Mouse (Mus musculus): ENCODE results near the gene Apip.

Apip gene

DNA sequence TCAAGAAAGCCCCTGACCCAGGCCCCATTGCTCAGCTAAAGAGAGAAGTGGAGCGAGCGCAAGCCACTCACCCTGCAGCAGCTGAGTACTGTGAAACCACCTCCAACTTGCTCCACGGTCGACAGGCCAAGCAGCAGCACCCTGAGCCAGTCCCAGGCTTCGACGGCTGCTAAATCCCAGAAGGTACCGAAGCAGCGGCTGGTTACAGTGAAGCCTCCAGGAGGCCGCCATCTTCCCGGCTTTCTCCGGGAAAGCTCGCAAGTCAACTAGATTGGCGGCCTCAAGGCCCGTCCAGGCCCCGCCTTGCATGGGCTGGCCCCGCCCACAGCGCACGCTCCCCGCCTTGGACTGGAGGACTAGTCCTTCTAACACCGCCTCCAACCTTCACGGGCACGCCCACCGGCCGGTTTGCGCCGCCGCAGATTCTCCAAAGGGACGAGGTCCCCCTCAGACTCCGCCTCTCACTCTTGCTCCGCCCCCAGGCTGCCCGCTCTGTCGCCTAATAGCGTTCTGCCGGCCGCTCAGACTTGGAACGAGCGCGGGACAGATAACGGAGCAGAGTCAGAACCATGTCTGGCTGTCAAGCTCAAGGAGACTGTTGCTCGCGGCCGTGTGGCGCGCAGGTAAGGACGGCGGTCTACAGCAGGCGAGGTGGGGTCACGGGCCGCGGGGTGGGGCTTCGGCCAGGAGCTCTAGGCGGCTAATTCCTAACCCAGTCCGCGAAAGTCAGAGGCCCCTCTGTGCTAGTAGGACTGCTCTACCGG lies at the start of gene Apip, which contains the start of gene Pdhx:
Gene Apip, plus strand, starts transcription at position 457 of the 764 bp plus-strand sequence.
Gene Pdhx, minus strand, starts transcription at position 295 of the 764 bp plus-strand sequence.
- peak; percentile 95 for DNase-seq (ENCODE audit: low read depth, low spot score)

DNA sequence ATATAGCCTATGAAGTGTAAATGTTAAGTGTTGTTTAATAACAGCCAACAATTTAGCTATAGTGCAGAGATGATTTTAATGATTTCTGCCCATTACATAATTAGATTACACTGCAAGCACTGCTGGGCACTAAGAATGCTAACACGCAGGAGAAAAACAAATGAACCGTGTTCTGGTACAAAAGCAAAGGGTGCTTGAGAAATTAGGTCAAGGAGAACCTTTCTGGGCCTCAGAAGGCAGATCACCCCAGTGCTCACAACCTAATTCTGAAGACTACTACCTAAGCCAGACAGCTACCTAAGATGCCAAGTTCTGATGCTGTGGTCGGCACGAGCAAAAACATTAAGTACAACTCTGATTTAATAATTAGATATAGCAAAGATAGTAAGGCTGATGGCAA lies 35.6 kb upstream of the Apip start:
- DNase-seq (ENCODE audit: low read depth, low spot score), result no peak

DNA sequence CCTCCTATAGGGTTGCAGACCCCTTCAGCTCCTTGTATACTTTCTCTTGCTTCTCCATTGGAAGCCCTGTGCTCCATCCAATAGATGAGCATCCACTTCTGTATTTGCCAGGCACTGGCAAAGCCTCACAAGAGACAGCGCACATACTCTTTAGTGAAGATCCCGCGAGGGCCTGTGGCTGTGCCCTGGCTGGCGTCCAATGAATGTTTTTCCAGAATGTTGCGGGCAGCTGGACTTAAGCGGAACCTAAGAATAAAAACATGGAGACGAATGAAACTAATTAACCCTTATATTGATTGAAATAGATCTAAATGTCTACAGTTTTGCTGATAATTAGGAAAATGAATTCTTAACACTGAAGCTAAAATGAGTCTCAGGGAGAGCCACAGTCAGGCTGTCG lies 32.6 kb upstream of the Apip start:
- DNase-seq (ENCODE audit: low read depth, low spot score), result no peak

DNA sequence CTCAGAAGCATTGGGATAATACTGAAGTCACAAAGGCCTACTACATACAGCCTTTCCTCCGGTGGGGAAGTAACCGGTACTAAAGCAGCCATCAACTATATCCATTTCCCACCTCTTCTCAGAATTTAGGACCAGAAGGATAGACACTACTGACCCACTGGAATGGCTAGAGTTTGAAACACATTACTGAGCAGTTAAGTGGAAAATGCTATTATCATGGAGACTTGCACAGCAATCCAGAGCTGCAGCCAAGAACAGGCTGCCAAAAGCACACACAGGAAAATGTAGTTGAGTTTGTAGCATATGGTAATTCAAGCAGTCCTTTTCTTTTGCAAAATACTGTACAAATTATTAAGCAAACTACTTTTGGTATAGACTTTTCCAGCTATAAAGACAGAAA lies 28.2 kb upstream of the Apip start:
- DNase-seq (ENCODE audit: low read depth, low spot score), result no peak

DNA sequence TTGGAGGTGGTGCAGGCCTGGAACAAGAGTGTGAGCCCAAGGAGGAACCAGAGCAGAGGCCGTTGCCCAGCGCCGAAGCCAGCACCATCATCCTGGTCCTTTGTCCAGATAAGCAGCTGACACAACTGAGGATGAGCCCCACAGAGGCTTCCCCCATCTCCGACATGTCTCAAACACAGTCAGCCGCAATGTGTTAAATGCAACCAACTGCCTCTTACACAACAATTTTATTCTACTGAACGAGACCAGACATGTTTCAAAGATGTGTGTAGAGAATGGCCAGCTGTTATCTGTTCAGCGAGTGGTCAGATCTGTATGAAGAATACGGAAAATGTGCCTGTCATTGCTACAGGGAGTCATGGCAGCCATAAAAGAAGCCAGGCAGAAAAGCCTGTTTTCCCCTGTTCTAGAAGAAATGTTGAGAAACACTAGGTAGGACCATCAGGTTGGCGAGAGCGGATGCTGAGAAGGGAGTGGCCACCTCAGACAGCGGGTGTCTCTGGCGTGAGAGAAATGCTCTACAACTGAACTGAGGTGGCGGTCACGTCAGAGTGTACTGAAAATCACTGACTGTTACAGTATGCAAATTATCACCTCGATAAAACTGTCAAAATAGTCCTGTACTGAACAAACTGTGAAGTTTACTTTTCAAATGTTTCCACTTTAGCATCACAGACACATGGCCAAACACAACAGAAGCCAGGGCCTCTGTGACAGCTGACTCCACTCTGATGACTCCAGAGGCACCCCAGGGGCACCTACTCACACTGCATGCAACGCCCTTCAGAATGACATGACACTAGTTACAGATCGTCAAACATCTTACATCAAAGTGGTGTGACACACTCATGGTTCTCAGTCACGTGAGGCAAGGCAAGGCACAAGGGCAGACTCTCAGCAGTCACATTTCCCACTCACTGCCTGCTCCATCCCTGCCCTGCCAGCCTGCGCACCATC lies 21.3 kb upstream of the Apip start:
- no peak for DNase-seq (ENCODE audit: low read depth, low spot score)

DNA sequence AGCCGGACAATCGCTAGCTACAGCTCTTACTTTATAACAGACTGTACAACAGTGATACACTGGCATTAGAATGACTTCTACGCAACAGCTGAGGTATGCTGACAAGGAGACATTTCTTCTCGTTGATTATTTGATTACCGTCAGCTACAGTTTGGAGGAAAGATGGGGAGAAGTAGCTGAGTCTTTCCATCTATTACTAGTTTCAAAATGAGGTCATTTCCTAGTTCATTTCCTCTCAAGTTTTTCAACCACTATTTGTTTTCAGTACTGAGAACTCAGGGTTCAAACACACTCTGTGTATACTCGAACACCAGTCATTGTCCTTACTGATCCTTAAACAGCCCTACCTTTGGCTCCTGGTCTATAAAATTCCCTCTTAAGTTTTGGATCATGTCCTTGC lies 17.7 kb upstream of the Apip start:
- DNase-seq (ENCODE audit: low read depth, low spot score), result no peak

DNA sequence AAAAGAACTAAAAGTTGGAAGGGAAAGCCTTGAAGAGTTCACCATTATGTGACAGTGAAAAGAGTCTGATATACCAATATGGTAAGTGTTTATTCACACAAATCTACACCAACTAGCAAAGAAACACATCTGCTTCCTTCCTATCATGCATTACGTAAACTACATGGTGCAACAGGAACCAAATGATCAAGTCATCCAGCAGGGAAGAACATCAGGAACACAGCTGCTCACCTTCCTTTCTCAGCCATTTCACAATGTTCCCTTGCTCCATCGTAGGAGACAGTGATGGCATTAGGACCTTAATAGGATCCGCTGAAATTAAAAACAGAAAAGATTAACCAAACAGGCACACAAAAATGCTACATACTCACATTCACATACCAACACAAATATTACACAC lies 15.2 kb upstream of the Apip start:
- DNase-seq (ENCODE audit: low read depth, low spot score), result no peak

DNA sequence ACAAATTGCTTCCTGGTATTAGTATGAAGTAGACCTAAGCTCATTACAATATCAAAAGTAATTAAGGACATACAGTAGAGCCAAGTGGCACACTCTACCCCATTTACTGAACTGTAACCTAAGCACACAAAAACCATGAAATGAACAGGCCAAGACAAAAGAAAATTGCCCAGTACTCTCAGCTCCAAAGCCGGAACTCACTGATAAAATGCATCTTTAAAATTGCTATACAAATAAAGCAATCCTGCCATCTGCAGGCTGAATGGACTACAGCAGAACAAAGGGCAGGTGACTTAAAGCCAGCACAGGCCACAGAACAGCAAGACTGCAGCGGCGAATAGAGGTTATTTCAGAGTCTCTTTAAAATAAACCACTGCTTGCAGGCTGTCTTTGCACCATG lies 10.6 kb upstream of the Apip start:
- no peak for DNase-seq (ENCODE audit: low read depth, low spot score)

DNA sequence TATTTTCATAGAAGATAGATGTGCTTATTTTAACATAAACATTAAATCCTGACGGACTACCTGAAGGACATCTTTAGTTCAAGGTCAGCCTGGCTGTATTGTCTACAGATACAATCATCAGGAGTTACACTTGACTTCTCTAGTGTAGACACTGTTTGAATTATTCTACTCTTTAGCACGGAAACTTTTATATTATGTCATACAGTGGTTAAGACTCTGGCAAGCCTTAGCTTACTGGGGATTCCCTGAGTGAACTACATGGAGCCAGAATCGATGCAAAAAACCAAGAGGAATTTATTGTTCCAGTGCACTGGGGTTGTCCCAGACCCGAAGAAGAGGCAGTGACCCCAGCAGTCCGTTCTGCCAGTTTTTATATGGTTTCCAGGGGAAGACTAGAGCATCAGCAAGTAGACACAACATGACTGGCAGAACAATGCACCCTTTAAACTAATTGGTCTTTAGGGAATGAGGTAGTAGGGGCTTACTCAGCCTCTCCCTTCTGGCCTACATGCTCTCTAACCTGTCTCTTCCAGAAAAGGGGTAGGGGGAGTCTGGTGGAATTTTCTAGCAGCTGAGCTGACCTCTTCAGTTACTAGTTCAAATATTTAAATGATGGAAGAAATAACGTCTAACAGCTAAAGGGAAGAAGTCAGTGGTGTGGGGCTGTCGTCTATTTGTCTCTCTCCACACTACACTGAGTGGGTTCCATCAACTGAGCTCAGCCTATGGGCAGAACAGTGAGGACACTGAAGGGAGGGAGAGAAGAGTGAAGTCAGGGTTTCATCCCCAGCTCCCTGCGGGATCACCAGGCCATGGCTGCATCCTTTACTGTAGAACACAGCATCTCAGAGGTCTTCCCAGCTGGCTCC lies 6.6 kb upstream of the Apip start:
- DNase-seq (ENCODE audit: low read depth, low spot score), result no peak

DNA sequence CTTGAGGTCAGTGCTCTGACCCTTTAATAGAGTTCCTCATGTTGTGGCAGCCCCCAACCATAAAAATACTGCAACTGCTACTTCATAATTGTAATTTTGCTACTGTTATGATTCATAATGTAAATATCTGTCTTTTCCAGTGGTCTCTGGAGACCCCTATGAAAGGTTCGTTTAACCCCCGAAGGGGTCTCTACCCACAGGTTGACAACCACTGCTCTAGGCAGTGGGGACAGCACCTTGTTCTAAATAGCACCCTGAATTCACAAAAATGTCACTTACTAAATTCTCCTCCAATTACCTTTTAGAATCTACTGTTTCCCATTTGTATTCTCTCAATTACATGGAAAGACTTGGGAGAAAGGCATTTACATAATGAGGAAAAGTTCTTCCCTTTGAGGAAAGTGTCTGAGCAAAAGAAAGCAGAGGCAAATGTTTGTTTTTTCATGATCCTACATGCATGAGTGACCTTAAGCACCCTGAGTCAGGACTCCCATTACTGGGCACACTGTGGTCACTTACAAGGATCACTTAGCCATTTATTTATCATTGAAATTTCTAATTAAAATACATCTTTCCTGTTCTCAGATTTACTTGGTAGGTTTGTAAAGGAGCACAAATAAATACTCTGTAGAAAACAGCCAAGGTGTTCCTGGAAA lies 5.8 kb upstream of the Apip start:
- no peak for DNase-seq (ENCODE audit: low read depth, low spot score)

DNA sequence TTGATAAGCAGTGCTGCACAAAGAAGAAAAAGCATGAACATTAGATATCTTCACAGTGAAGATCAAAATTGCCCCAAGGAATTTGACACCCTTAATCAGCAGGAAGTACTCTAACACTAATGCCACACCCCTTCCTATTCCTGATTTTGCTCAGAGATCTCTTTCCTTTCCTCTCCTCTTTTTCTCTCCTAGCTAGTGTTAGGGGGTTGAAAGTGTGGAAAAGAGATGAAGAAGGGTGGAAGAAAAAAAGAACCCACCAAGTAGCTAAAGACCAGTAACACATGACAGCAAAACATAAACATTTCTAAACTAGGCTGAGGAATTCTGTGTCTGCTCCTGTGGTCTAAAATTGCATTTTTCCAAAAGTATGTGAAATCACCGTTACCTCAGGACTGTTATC lies 4.9 kb upstream of the Apip start:
- no peak for DNase-seq (ENCODE audit: low read depth, low spot score)

DNA sequence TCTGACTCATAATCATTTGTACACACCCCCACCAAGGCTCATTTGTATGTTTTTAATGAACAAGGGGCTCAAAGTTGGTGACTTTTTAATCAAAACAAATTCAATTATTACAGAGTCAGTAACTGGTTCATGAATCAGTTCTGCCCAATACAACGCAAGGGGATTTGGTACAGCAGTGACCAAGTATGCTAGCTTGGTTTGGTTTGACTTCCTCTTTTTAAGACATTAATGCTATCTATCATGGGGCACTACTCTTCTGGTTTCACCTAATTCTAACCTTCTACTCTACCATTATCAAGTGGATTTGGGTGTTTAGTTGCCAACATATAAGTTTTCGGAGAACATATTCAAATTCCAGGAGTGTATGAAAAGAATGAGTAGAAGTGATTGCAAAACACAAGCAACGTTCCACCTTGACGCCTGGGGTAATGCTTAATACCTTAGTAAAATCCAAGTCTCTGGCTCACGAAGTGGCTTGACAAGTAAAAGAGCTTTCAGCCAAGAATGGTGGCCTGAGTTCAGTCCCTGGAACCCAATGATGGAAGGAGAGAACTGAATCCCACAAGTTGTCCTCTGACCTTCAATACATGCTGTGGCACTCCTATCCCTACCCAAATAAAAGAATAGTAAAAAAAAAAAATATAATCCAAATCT lies 3.6 kb upstream of the Apip start:
- DNase-seq (ENCODE audit: low read depth, low spot score), result no peak

DNA sequence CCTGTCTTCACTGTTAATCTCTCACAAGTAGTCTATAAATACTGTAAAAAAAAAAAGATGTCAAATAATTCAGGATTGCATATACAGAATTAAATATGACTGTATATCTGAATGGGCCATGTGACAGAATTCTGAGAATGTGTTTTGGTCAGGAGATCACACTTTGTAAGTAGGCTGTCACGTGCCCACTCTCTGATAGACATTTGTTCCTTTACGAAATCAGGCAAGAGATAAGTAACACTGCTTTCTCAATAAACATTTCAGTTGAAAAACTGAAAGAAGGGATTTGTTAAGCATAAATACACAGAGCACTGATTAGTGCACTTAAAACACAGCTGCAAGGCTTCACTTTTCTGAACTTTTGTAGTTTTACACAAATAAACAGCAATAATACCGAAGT lies 2.9 kb upstream of the Apip start:
- no peak for DNase-seq (ENCODE audit: low read depth, low spot score)

DNA sequence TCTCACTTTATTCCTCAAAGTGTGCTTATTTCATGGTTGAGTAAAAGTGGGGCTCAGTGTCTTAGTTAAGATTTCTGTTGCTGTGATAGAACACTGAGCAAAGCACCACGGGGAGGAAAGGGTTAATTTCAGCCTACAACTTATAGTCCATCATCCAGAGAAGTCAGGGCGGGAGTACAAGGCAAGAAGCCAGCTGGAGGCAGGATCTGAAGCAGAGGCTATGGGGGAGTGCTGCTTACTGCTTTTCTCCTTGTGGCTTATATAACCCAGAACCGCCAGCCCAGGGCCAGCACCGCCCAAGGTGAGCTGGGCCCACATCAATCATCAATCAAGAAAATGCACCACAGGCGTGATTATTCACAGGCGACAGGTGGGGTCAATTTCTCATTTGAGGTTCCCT lies 7.6 kb downstream of the Apip start:
- no peak for DNase-seq (ENCODE audit: low read depth, low spot score)

DNA sequence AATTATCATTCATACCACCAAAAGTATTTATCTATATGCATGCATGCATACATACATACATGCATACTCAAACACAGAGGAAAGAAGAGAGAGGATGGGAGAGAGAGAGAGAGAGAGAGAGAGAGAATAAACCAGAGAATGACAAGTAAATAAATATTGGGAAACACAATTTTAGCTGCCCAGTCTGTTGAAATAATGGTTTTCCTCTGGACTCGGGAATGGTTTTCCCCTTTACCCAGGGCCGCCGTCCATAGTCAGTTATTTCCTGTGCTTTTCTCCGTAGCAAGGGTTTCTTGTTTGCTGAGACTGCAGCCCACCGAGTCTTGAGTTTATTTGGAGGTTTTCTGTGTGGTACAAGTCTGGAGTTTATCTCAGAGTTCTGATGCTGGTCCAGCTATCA lies 8.2 kb downstream of the Apip start:
- no peak for DNase-seq (ENCODE audit: low read depth, low spot score)

DNA sequence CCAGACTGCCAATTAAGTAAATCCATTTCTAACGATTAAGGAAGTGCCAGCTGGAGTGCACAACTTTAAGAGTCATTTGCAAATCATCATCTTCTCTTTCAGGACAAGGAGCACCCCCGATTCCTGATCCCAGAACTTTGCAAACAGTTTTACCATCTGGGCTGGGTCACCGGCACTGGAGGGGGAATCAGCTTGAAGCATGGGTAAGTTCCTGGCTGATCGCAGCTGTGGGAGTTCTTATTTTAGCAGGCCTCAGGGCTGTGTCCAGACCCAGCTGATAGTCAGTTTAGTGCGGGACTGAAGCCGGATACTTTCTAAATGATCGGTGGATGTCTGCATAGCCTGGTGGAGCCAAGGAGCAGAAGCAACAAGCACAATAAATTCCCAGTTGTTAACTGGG lies 9.4 kb downstream of the Apip start:
- no peak for DNase-seq (ENCODE audit: low read depth, low spot score)

DNA sequence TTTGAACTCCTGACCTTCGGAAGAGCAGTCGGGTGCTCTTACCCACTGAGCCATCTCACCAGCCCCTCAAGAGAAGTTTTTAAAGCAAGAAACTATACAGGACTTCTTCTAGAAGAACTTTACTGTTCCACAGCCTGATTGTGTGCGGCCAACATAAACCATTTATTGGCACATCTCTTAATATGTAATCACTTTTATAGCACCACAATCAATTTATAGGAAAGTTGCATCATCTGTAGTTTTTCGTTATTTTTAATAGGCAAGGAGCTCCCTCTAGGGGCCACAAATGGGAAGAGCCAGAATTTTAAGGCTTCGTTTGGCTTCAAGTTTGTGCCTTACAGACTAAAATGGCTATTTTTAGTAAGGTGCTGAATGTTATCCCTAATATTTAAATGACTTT lies 11.0 kb downstream of the Apip start:
- no peak for DNase-seq (ENCODE audit: low read depth, low spot score)

DNA sequence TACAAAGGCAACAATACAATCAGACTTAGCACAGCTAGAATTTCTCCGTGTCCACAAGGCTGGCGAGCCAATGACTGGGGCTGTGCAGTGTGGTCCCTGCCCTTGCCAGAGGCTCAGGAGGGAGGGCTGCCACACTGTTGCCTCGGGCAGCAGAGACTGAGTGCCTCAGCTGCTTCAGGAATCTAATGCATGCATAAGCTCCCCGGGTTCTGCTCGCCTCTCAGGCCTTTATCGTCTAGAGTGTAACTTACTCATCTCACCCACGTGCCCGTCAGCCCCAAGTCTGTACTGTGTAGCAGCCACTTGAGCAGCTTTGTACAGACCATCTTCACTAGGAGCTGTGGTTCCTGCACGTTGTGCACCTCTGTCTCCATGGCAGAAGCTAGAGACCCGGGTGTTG lies 12.2 kb downstream of the Apip start:
- no peak for DNase-seq (ENCODE audit: low read depth, low spot score)

DNA sequence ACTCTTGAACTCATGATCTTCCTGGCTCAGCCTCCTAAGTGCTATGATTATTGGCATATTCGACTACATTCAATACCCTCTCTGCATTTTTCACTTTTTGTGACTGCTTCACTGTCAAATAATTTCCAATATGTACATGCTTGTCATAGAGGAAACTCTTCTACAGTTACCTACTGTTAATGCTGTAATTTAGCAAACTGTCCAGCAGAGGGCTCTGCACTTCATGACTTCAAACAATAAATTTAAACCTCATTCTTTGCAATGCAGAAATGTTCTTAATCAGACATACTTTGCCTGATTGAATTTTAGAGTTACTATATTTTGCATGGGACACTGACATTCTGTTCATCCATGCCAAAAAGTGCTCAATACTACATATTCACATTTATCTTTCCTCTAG lies 13.0 kb downstream of the Apip start:
- no peak for DNase-seq (ENCODE audit: low read depth, low spot score)

DNA sequence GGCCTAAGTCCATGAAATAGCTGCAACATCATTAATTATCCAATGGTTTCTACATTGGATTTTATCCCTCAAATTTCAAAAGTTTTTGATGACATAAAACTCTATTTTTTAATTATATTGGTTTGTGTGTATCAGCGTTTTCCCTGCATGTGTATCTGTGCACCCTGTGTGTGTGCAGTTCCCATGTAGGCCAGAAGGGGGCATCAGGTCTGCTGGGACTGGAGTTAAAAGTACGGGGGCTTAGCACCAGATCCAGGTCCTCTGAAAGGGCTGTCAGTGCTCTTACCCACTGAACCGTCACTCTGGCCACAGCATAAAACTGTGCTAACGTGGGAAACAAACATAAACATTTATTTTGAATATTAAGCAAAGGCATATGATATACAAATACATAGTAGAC lies 14.6 kb downstream of the Apip start:
- no peak for DNase-seq (ENCODE audit: low read depth, low spot score)

DNA sequence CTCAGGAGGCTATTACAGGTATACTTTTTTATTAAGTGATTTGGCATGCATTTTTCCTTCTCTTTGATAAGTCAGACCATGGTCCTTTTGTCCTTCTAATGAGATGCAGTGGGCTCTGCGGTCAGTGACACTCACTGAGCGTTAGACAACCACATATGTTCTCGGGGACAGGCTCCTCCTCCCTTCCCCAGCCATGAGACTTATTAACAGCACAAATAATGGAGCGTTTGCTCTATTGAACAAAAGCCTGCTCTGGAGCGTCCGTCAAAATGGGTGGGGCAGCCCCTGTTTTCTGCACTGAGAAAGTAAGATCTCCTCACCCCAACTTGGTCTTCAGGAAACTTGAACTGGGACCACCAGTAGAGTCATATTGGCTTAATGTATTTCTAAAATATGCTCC lies 16.0 kb downstream of the Apip start:
- DNase-seq (ENCODE audit: low read depth, low spot score), result no peak

Data from retina, adult 2 months (tissue).